Mouse (Mus musculus): ENCODE results near the gene 2010300C02Rik. TPM values are rescaled to one million over a fixed set of nuclear protein-coding genes. Genes with fewer than 3 reads are reported as not detected.

2010300C02Rik gene
- polyA plus RNA-seq, 1 experiment from 2014 or later, result 0.96 TPM

- no peaks in the 10 kb centered on the region for H3K27me3 ChIP-seq (replicated peaks; ENCODE audit: low read depth, poor library complexity, severe bottlenecking)
- H3K4me3 ChIP-seq, result no peak overlapping the region
- no peak overlapping the region for H3K27ac ChIP-seq (replicated peaks)
- H3K4me1 ChIP-seq, result no peaks in the 10 kb centered on the region
- no peaks in the 10 kb centered on the region for H3K9me3 ChIP-seq
- H3K36me3 ChIP-seq (replicated peaks), result no peaks in the 10 kb centered on the region
- peak; percentile 86 for DNase-seq (ENCODE audit: low spot score)
- 70% methylated on average over 9 of the region's 9 CpGs for WGBS
Observed at GRCm38 (mm10) chr1:37678327-37679123, 41.4 kb downstream of the 2010300C02Rik start.

GRCm38 (mm10) chr1:37676967-37677512, 42.8 kb downstream of the 2010300C02Rik start:
- Histone ChIP-seq H3K27me3 (replicated peaks; ENCODE audit: low read depth, poor library complexity, severe bottlenecking) (no peaks in the 10 kb centered on the region), H3K27ac (replicated peaks) (no peak overlapping the region), H3K9me3 (no peaks in the 10 kb centered on the region), H3K36me3 (replicated peaks) (no peaks in the 10 kb centered on the region), H3K4me1 (no peaks in the 10 kb centered on the region), H3K4me3 (no peak overlapping the region)
- DNase-seq (ENCODE audit: low spot score), result no peak
- 87% methylated on average over 7 of the region's 7 CpGs for WGBS

GRCm38 (mm10) chr1:37675444-37675843, 44.4 kb downstream of the 2010300C02Rik start:
- no peak overlapping the region for H3K4me3 ChIP-seq
- 68% methylated on average over 6 of the region's 6 CpGs for WGBS
- no peaks in the 10 kb centered on the region for H3K4me1 ChIP-seq
- no peaks in the 10 kb centered on the region for H3K9me3 ChIP-seq
- H3K27ac ChIP-seq (replicated peaks), result no peak overlapping the region
- H3K27me3 ChIP-seq (replicated peaks; ENCODE audit: low read depth, poor library complexity, severe bottlenecking), result no peaks in the 10 kb centered on the region
- DNase-seq (ENCODE audit: low spot score), result no peak
- H3K36me3 ChIP-seq (replicated peaks), result no peaks in the 10 kb centered on the region

GRCm38 (mm10) chr1:37674266-37674665, 45.6 kb downstream of the 2010300C02Rik start:
- WGBS, result 94% methylated on average over 8 of the region's 8 CpGs

GRCm38 (mm10) chr1:37671316-37671715, 48.6 kb downstream of the 2010300C02Rik start:
- Histone ChIP-seq H3K27me3 (replicated peaks; ENCODE audit: low read depth, poor library complexity, severe bottlenecking) (no peaks in the 10 kb centered on the region), H3K4me1 (0 out of 2 replicates have a peak, but pooled peaks cover 4% of the 10 kb centered on the region), H3K36me3 (replicated peaks) (no peaks in the 10 kb centered on the region), H3K4me3 (no peak overlapping the region), H3K9me3 (no peaks in the 10 kb centered on the region), H3K27ac (replicated peaks) (no peak overlapping the region)
- WGBS, result 69% methylated on average over 4 of the region's 4 CpGs
- no peak for DNase-seq (ENCODE audit: low spot score)

More at GRCm38 (mm10) chr1:37674266-37674665, 45.6 kb downstream of the 2010300C02Rik start:
- Histone ChIP-seq H3K27me3 (replicated peaks; ENCODE audit: low read depth, poor library complexity, severe bottlenecking) (no peaks in the 10 kb centered on the region), H3K27ac (replicated peaks) (no peak overlapping the region), H3K4me3 (no peak overlapping the region), H3K36me3 (replicated peaks) (no peaks in the 10 kb centered on the region), H3K9me3 (no peaks in the 10 kb centered on the region), H3K4me1 (no peaks in the 10 kb centered on the region)
- DNase-seq (ENCODE audit: low spot score), result no peak

- Histone ChIP-seq H3K4me1 (0 out of 2 replicates have a peak, but pooled peaks cover 4% of the 10 kb centered on the region), H3K27me3 (replicated peaks; ENCODE audit: low read depth, poor library complexity, severe bottlenecking) (no peaks in the 10 kb centered on the region), H3K4me3 (no peak overlapping the region), H3K27ac (replicated peaks) (no peak overlapping the region), H3K36me3 (replicated peaks) (no peaks in the 10 kb centered on the region), H3K9me3 (no peaks in the 10 kb centered on the region)
- DNase-seq (ENCODE audit: low spot score), result no peak
- WGBS, result 87% methylated on average over 6 of the region's 6 CpGs
Observed at GRCm38 (mm10) chr1:37667386-37667785, 52.5 kb downstream of the 2010300C02Rik start.

GRCm38 (mm10) chr1:37666587-37666986, 53.3 kb downstream of the 2010300C02Rik start:
- 58% methylated on average over 10 of the region's 10 CpGs for WGBS
- Histone ChIP-seq H3K36me3 (replicated peaks) (no peaks in the 10 kb centered on the region), H3K27ac (replicated peaks) (no peak overlapping the region), H3K4me3 (no peak overlapping the region), H3K9me3 (no peaks in the 10 kb centered on the region), H3K27me3 (replicated peaks; ENCODE audit: low read depth, poor library complexity, severe bottlenecking) (no peaks in the 10 kb centered on the region), H3K4me1 (0 out of 2 replicates have a peak, but pooled peaks cover 4% of the 10 kb centered on the region)
- peak; percentile 20 for DNase-seq (ENCODE audit: low spot score)

GRCm38 (mm10) chr1:37665539-37666323, 54.2 kb downstream of the 2010300C02Rik start:
- WGBS, result 57% methylated on average over 14 of the region's 14 CpGs

GRCm38 (mm10) chr1:37664496-37664895, 55.4 kb downstream of the 2010300C02Rik start:
- Histone ChIP-seq H3K27me3 (replicated peaks; ENCODE audit: low read depth, poor library complexity, severe bottlenecking) (no peaks in the 10 kb centered on the region), H3K4me3 (no peak overlapping the region), H3K27ac (replicated peaks) (no peak overlapping the region), H3K9me3 (no peaks in the 10 kb centered on the region), H3K4me1 (0 out of 2 replicates have a peak, but pooled peaks cover 4% of the 10 kb centered on the region), H3K36me3 (replicated peaks) (no peaks in the 10 kb centered on the region)
- no peak for DNase-seq (ENCODE audit: low spot score)
- WGBS, result 83% methylated on average over 2 of the region's 2 CpGs

More at GRCm38 (mm10) chr1:37665539-37666323, 54.2 kb downstream of the 2010300C02Rik start:
- DNase-seq (ENCODE audit: low spot score), result no peak
- Histone ChIP-seq H3K27me3 (replicated peaks; ENCODE audit: low read depth, poor library complexity, severe bottlenecking) (no peaks in the 10 kb centered on the region), H3K27ac (replicated peaks) (no peak overlapping the region), H3K9me3 (no peaks in the 10 kb centered on the region), H3K4me1 (0 out of 2 replicates have a peak, but pooled peaks cover 4% of the 10 kb centered on the region), H3K4me3 (no peak overlapping the region), H3K36me3 (replicated peaks) (no peaks in the 10 kb centered on the region)

GRCm38 (mm10) chr1:37663606-37664005, 56.3 kb downstream of the 2010300C02Rik start:
- 89% methylated on average over 5 of the region's 5 CpGs for WGBS
- Histone ChIP-seq H3K27ac (replicated peaks) (no peak overlapping the region), H3K36me3 (replicated peaks) (no peaks in the 10 kb centered on the region), H3K9me3 (no peaks in the 10 kb centered on the region), H3K4me1 (0 out of 2 replicates have a peak, but pooled peaks cover 4% of the 10 kb centered on the region), H3K27me3 (replicated peaks; ENCODE audit: low read depth, poor library complexity, severe bottlenecking) (no peaks in the 10 kb centered on the region), H3K4me3 (no peak overlapping the region)
- DNase-seq (ENCODE audit: low spot score), result no peak

- H3K4me3 ChIP-seq, result no peak overlapping the region
- H3K36me3 ChIP-seq (replicated peaks), result no peaks in the 10 kb centered on the region
- H3K27ac ChIP-seq (replicated peaks), result no peak overlapping the region
- no peak for DNase-seq (ENCODE audit: low spot score)
- peaks cover 10% of the 10 kb centered on the region for H3K9me3 ChIP-seq
- no peaks in the 10 kb centered on the region for H3K27me3 ChIP-seq (replicated peaks; ENCODE audit: low read depth, poor library complexity, severe bottlenecking)
- H3K4me1 ChIP-seq, result no peaks in the 10 kb centered on the region
- 98% methylated on average over 2 of the region's 2 CpGs for WGBS
Observed at GRCm38 (mm10) chr1:37656017-37656416, 63.9 kb downstream of the 2010300C02Rik start.

GRCm38 (mm10) chr1:37653992-37654391, 65.9 kb downstream of the 2010300C02Rik start:
- WGBS, result 74% methylated on average over 5 of the region's 5 CpGs
- no peak for DNase-seq (ENCODE audit: low spot score)
- H3K9me3 ChIP-seq, result peaks cover 10% of the 10 kb centered on the region
- H3K4me3 ChIP-seq, result no peak overlapping the region
- H3K4me1 ChIP-seq, result no peaks in the 10 kb centered on the region
- H3K36me3 ChIP-seq (replicated peaks), result no peaks in the 10 kb centered on the region
- H3K27me3 ChIP-seq (replicated peaks; ENCODE audit: low read depth, poor library complexity, severe bottlenecking), result no peaks in the 10 kb centered on the region
- no peak overlapping the region for H3K27ac ChIP-seq (replicated peaks)
